In genomic region chr13:30704246-30705095, GRCm38 (mm10) we compare ENCODE assay signal across 11 mouse cellular contexts. TPM values are rescaled to one million over a fixed set of nuclear protein-coding genes. Genes with fewer than 3 reads are reported as not detected.
"Had no signal": no experiment of that assay in that cellular context is flagged by ENCODE, and none has a peak within 500 bp of the region (broad histone marks: within the 10 kb centered on the region; RNA-seq: fewer than 3 reads in every experiment).

No protein-coding gene starts in this region.

- DNase-seq: kidney, postnatal 10 days; kidney, postnatal 4 days; liver; lung, adult 18-20 months; thymus, adult 18-20 months; thymus, postnatal 14 days had no signal

- H3K9ac ChIP-seq: limb, embryonic 12.5 days; liver, embryonic 14.5 days; midbrain, embryonic 13.5 days; neural tube, embryonic 12.5 days had no signal

- H3K9me3 ChIP-seq: limb, embryonic 12.5 days; midbrain, embryonic 13.5 days; neural tube, embryonic 12.5 days had no signal

- H3K36me3 ChIP-seq: limb, embryonic 12.5 days; neural tube, embryonic 12.5 days had no signal

- H3K4me1 ChIP-seq: limb, embryonic 12.5 days; midbrain, embryonic 13.5 days; neural tube, embryonic 12.5 days had no signal

- ATAC-seq: midbrain, embryonic 13.5 days had no signal

- H3K27me3 ChIP-seq: limb, embryonic 12.5 days; midbrain, embryonic 13.5 days; neural tube, embryonic 12.5 days had no signal

- H3K27ac ChIP-seq: limb, embryonic 12.5 days; liver, embryonic 14.5 days; midbrain, embryonic 13.5 days; neural tube, embryonic 12.5 days had no signal

- H3K4me3 ChIP-seq: limb, embryonic 12.5 days; midbrain, embryonic 13.5 days; myocyte; neural tube, embryonic 12.5 days had no signal

- H3K4me2 ChIP-seq: limb, embryonic 12.5 days; midbrain, embryonic 13.5 days; neural tube, embryonic 12.5 days had no signal

RNA-seq across cellular contexts. Expression of gene Irf4, which starts 44.6 kb away (rescaled TPM):
- polyA plus RNA-seq: limb, embryonic 12.5 days had no signal
